Mouse (Mus musculus): Measurements from ENCODE around the gene Hsd17b7. TPM values are rescaled to one million over a fixed set of nuclear protein-coding genes. Genes with fewer than 3 reads are reported as not detected.

Gene Hsd17b7
- polyA plus RNA-seq, 1 experiment: 3.3 TPM

GRCm38 (mm10) chr1:169950651-169951050, 18.4 kb downstream of the Hsd17b7 start:
- H3K27me3 ChIP-seq (ENCODE audit: control insufficient read depth, insufficient read depth, low read length): no peaks in the 10 kb centered on the region
- no peaks in the 10 kb centered on the region for H3K36me3 ChIP-seq (ENCODE audit: control insufficient read depth, insufficient read depth, low read length)
- no peak overlapping the region for H3K27ac ChIP-seq (ENCODE audit: control insufficient read depth, insufficient read depth, low read depth, low read length)
- peak; percentile 17; the same call in 1 of the 2 replicates for TF ChIP-seq CTCF (IDR thresholded peaks at IDR 0.05; ENCODE audit: control insufficient read depth, insufficient read depth, insufficient replicate concordance, low read depth, low read length)
- TF ChIP-seq POLR2A (IDR thresholded peaks at IDR 0.05; ENCODE audit: control insufficient read depth, low read depth, low read length): no peak
- H3K4me1 ChIP-seq (ENCODE audit: control insufficient read depth, insufficient read depth, low read length): peaks cover 2% of the 10 kb centered on the region; the same call in 1 of the 2 replicates
- H3K4me3 ChIP-seq (ENCODE audit: control insufficient read depth, low read depth, low read length): no peak overlapping the region

- TF ChIP-seq CTCF (IDR thresholded peaks at IDR 0.05; ENCODE audit: control insufficient read depth, insufficient read depth, insufficient replicate concordance, low read depth, low read length): no peak
- no peak for TF ChIP-seq POLR2A (IDR thresholded peaks at IDR 0.05; ENCODE audit: control insufficient read depth, low read depth, low read length)
- Histone ChIP-seq H3K27ac (ENCODE audit: control insufficient read depth, insufficient read depth, low read depth, low read length) (no peak overlapping the region), H3K4me1 (ENCODE audit: control insufficient read depth, insufficient read depth, low read length) (peaks cover 2% of the 10 kb centered on the region; the same call in 1 of the 2 replicates), H3K36me3 (ENCODE audit: control insufficient read depth, insufficient read depth, low read length) (no peaks in the 10 kb centered on the region), H3K4me3 (ENCODE audit: control insufficient read depth, low read depth, low read length) (no peak overlapping the region), H3K27me3 (ENCODE audit: control insufficient read depth, insufficient read depth, low read length) (no peaks in the 10 kb centered on the region)
Measured at GRCm38 (mm10) chr1:169949981-169950380, 19.1 kb downstream of the Hsd17b7 start.

DNA sequence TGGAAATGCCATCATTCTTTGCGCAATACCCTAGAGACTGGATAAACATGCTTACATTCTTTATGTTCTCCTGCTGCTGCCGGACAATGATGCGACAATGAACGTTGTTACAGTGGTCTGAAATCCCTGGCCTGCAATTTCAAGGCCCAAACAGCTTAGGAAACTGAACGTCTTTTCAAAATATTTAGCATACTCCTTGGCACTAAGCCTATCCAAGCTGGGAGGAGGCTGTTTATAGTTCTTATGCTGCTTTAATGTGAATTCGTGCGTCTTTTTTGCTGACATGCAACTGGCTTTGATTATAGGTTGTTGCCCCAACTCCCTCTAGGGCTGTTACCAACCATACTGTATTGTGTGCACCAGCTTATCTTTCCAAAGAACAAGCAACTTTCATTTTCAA, 20.2 kb downstream of the Hsd17b7 start:
- no peak for TF ChIP-seq POLR2A (IDR thresholded peaks at IDR 0.05; ENCODE audit: control insufficient read depth, low read depth, low read length)
- no peak for TF ChIP-seq CTCF (IDR thresholded peaks at IDR 0.05; ENCODE audit: control insufficient read depth, insufficient read depth, insufficient replicate concordance, low read depth, low read length)
- Histone ChIP-seq H3K27ac (ENCODE audit: control insufficient read depth, insufficient read depth, low read depth, low read length) (no peak overlapping the region), H3K4me1 (ENCODE audit: control insufficient read depth, insufficient read depth, low read length) (peaks cover 2% of the 10 kb centered on the region; the same call in 1 of the 2 replicates), H3K27me3 (ENCODE audit: control insufficient read depth, insufficient read depth, low read length) (no peaks in the 10 kb centered on the region), H3K36me3 (ENCODE audit: control insufficient read depth, insufficient read depth, low read length) (no peaks in the 10 kb centered on the region), H3K4me3 (ENCODE audit: control insufficient read depth, low read depth, low read length) (no peak overlapping the region)

GRCm38 (mm10) chr1:169948280-169948679, 20.8 kb downstream of the Hsd17b7 start:
- H3K4me1 ChIP-seq (ENCODE audit: control insufficient read depth, insufficient read depth, low read length): peaks cover 2% of the 10 kb centered on the region; the same call in 1 of the 2 replicates
- H3K4me3 ChIP-seq (ENCODE audit: control insufficient read depth, low read depth, low read length): no peak overlapping the region
- no peaks in the 10 kb centered on the region for H3K27me3 ChIP-seq (ENCODE audit: control insufficient read depth, insufficient read depth, low read length)
- TF ChIP-seq CTCF (IDR thresholded peaks at IDR 0.05; ENCODE audit: control insufficient read depth, insufficient read depth, insufficient replicate concordance, low read depth, low read length): no peak
- TF ChIP-seq POLR2A (IDR thresholded peaks at IDR 0.05; ENCODE audit: control insufficient read depth, low read depth, low read length): no peak
- H3K36me3 ChIP-seq (ENCODE audit: control insufficient read depth, insufficient read depth, low read length): no peaks in the 10 kb centered on the region
- no peak overlapping the region for H3K27ac ChIP-seq (ENCODE audit: control insufficient read depth, insufficient read depth, low read depth, low read length)

- Histone ChIP-seq H3K4me1 (ENCODE audit: control insufficient read depth, insufficient read depth, low read length) (peaks cover 2% of the 10 kb centered on the region; the same call in 1 of the 2 replicates), H3K36me3 (ENCODE audit: control insufficient read depth, insufficient read depth, low read length) (no peaks in the 10 kb centered on the region), H3K27me3 (ENCODE audit: control insufficient read depth, insufficient read depth, low read length) (no peaks in the 10 kb centered on the region), H3K4me3 (ENCODE audit: control insufficient read depth, low read depth, low read length) (no peak overlapping the region), H3K27ac (ENCODE audit: control insufficient read depth, insufficient read depth, low read depth, low read length) (no peak overlapping the region)
- TF ChIP-seq CTCF (IDR thresholded peaks at IDR 0.05; ENCODE audit: control insufficient read depth, insufficient read depth, insufficient replicate concordance, low read depth, low read length) (no peak), POLR2A (IDR thresholded peaks at IDR 0.05; ENCODE audit: control insufficient read depth, low read depth, low read length) (no peak)
Measured at GRCm38 (mm10) chr1:169947654-169948053, 21.4 kb downstream of the Hsd17b7 start.

- Histone ChIP-seq H3K36me3 (ENCODE audit: control insufficient read depth, insufficient read depth, low read length) (no peaks in the 10 kb centered on the region), H3K4me3 (ENCODE audit: control insufficient read depth, low read depth, low read length) (no peak overlapping the region), H3K4me1 (ENCODE audit: control insufficient read depth, insufficient read depth, low read length) (peaks cover 2% of the 10 kb centered on the region; the same call in 1 of the 2 replicates), H3K27ac (ENCODE audit: control insufficient read depth, insufficient read depth, low read depth, low read length) (no peak overlapping the region), H3K27me3 (ENCODE audit: control insufficient read depth, insufficient read depth, low read length) (no peaks in the 10 kb centered on the region)
- TF ChIP-seq CTCF (IDR thresholded peaks at IDR 0.05; ENCODE audit: control insufficient read depth, insufficient read depth, insufficient replicate concordance, low read depth, low read length): no peak
- no peak for TF ChIP-seq POLR2A (IDR thresholded peaks at IDR 0.05; ENCODE audit: control insufficient read depth, low read depth, low read length)
Measured at GRCm38 (mm10) chr1:169946004-169946403, 23.0 kb downstream of the Hsd17b7 start.

- H3K4me3 ChIP-seq (ENCODE audit: control insufficient read depth, low read depth, low read length): no peak overlapping the region
- H3K27me3 ChIP-seq (ENCODE audit: control insufficient read depth, insufficient read depth, low read length): no peaks in the 10 kb centered on the region
- H3K36me3 ChIP-seq (ENCODE audit: control insufficient read depth, insufficient read depth, low read length): no peaks in the 10 kb centered on the region
- H3K27ac ChIP-seq (ENCODE audit: control insufficient read depth, insufficient read depth, low read depth, low read length): no peak overlapping the region
- no peaks in the 10 kb centered on the region for H3K4me1 ChIP-seq (ENCODE audit: control insufficient read depth, insufficient read depth, low read length)
- TF ChIP-seq POLR2A (IDR thresholded peaks at IDR 0.05; ENCODE audit: control insufficient read depth, low read depth, low read length) (no peak), CTCF (IDR thresholded peaks at IDR 0.05; ENCODE audit: control insufficient read depth, insufficient read depth, insufficient replicate concordance, low read depth, low read length) (no peak)
Measured at GRCm38 (mm10) chr1:169939345-169939744, 29.7 kb downstream of the Hsd17b7 start.

All from testis, adult 2 months (tissue).